Mouse (Mus musculus): ENCODE data around the gene Cers3.

DNA sequence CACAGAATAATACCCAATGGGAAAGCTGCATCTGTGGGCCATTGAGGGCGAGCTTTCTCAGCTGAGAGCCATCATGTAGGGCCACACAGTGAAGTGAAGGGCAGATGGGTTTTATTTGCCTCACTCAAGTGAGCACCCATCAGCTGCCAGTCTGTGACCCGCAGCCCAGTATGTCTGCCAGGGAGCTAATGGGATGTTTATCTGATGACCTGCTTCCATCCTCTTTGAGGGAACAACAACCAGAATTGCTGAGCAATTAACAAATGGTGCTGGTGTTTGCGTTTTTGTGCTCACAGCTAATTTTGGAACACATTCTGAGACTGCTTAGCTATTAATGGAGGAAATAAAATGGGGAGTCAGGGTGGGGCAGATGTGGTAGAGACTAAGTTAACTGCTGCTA is 108.9 kb downstream of the Cers3 start:
- no peak for TF ChIP-seq CTCF (IDR thresholded peaks at IDR 0.05; ENCODE audit: low read depth, low read length)
- no peak for TF ChIP-seq POLR2A (IDR thresholded peaks at IDR 0.05; ENCODE audit: insufficient read depth, low read length)
- no peak for TF ChIP-seq EP300 (IDR thresholded peaks at IDR 0.05; ENCODE audit: insufficient read depth, low read depth, low read length)

Data from ES-Bruce4 (cell line).